Mouse (Mus musculus): ENCODE measurements around the gene Aes. TPM values are rescaled to one million over a fixed set of nuclear protein-coding genes. Genes with fewer than 3 reads are reported as not detected.

Aes gene
- polyA plus RNA-seq, 1 experiment from 2014 or later = 636 TPM

GRCm38 (mm10) chr10:81557491-81557890 is 1.8 kb upstream of the Aes start:
- ATAC-seq (ENCODE audit: insufficient number of reproducible peaks, low FRiP score) = no peak
- Histone ChIP-seq H3K36me3 (peaks cover 14% of the 10 kb centered on the region), H3K9ac (no peak overlapping the region), H3K4me2 (no peak overlapping the region), H3K27ac (ENCODE audit: poor library complexity, severe bottlenecking) (no peak overlapping the region), H3K4me3 (no peak overlapping the region), H3K9me3 (replicated peaks) (peaks cover 7% of the 10 kb centered on the region), H3K27me3 (replicated peaks) (no peaks in the 10 kb centered on the region), H3K4me1 (replicated peaks) (peaks cover 18% of the 10 kb centered on the region)
- 17% methylated on average over 1 of the region's 1 CpGs for WGBS

- H3K27ac ChIP-seq (ENCODE audit: poor library complexity, severe bottlenecking) = peak overlapping the region; percentile 97
- peak overlapping the region; percentile 100 for H3K9ac ChIP-seq
- peak overlapping the region; percentile 88 for H3K4me2 ChIP-seq
- H3K4me3 ChIP-seq = peak overlapping the region; percentile 97
- ATAC-seq (ENCODE audit: insufficient number of reproducible peaks, low FRiP score) = peak; percentile 27; the same call in 1 of the 2 replicates
- peaks cover 42% of the 10 kb centered on the region for H3K4me1 ChIP-seq (replicated peaks)
- under 1% methylated on average over 36 of the region's 36 CpGs for whole genome bisulfite sequencing
- H3K36me3 ChIP-seq = peaks cover 33% of the 10 kb centered on the region
- H3K9me3 ChIP-seq (replicated peaks) = 0 out of 2 replicates have a peak, but pooled peaks cover 3% of the 10 kb centered on the region
- no peaks in the 10 kb centered on the region for H3K27me3 ChIP-seq (replicated peaks)
Measured at GRCm38 (mm10) chr10:81559627-81560539, 595 bp downstream of the Aes start.

GRCm38 (mm10) chr10:81560719-81561459 is 1.6 kb downstream of the Aes start:
- H3K4me3 ChIP-seq = peak overlapping the region; percentile 97
- peak; percentile 10; the same call in 1 of the 2 replicates for ATAC-seq (ENCODE audit: insufficient number of reproducible peaks, low FRiP score)
- peak overlapping the region; percentile 97 for H3K27ac ChIP-seq (ENCODE audit: poor library complexity, severe bottlenecking)
- no peaks in the 10 kb centered on the region for H3K27me3 ChIP-seq (replicated peaks)
- peaks cover 47% of the 10 kb centered on the region for H3K4me1 ChIP-seq (replicated peaks)
- H3K9ac ChIP-seq = peak overlapping the region; percentile 100
- WGBS = 11% methylated on average over 16 of the region's 16 CpGs
- H3K9me3 ChIP-seq (replicated peaks) = 0 out of 2 replicates have a peak, but pooled peaks cover 3% of the 10 kb centered on the region
- H3K36me3 ChIP-seq = peaks cover 43% of the 10 kb centered on the region
- peak overlapping the region; percentile 88 for H3K4me2 ChIP-seq

GRCm38 (mm10) chr10:81562411-81562810 is 3.1 kb downstream of the Aes start:
- Histone ChIP-seq H3K9me3 (replicated peaks) (no peaks in the 10 kb centered on the region), H3K4me3 (0 out of 2 replicates have a peak overlapping the region, but pooled peaks have one; percentile 0), H3K27me3 (replicated peaks) (no peaks in the 10 kb centered on the region), H3K4me1 (replicated peaks) (peaks cover 50% of the 10 kb centered on the region), H3K4me2 (peak overlapping the region; percentile 10), H3K36me3 (peaks cover 55% of the 10 kb centered on the region), H3K27ac (ENCODE audit: poor library complexity, severe bottlenecking) (no peak overlapping the region), H3K9ac (peak overlapping the region; percentile 48)
- no peak for ATAC-seq (ENCODE audit: insufficient number of reproducible peaks, low FRiP score)
- WGBS = 78% methylated on average over 6 of the region's 6 CpGs

GRCm38 (mm10) chr10:81563481-81563880 is 4.2 kb downstream of the Aes start:
- Histone ChIP-seq H3K36me3 (peaks cover 55% of the 10 kb centered on the region), H3K27ac (ENCODE audit: poor library complexity, severe bottlenecking) (peak overlapping the region; percentile 69; the same call in 1 of the 2 replicates), H3K27me3 (replicated peaks) (no peaks in the 10 kb centered on the region), H3K9me3 (replicated peaks) (no peaks in the 10 kb centered on the region), H3K4me3 (0 out of 2 replicates have a peak overlapping the region, but pooled peaks have one; percentile 30), H3K4me1 (replicated peaks) (peaks cover 59% of the 10 kb centered on the region), H3K4me2 (peak overlapping the region; percentile 62), H3K9ac (peak overlapping the region; percentile 65)
- ATAC-seq (ENCODE audit: insufficient number of reproducible peaks, low FRiP score) = no peak
- WGBS = 35% methylated on average over 6 of the region's 6 CpGs

GRCm38 (mm10) chr10:81564216-81564615 is 4.9 kb downstream of the Aes start:
- Histone ChIP-seq H3K36me3 (peaks cover 55% of the 10 kb centered on the region), H3K4me3 (peak overlapping the region; percentile 30)
- ATAC-seq (ENCODE audit: insufficient number of reproducible peaks, low FRiP score) = no peak

GRCm38 (mm10) chr10:81564734-81565133 is 5.4 kb downstream of the Aes start:
- Histone ChIP-seq H3K4me1 (replicated peaks) (peaks cover 70% of the 10 kb centered on the region), H3K4me2 (no peak overlapping the region; the same call in 1 of the 2 replicates), H3K36me3 (peaks cover 55% of the 10 kb centered on the region), H3K4me3 (no peak overlapping the region), H3K9ac (no peak overlapping the region), H3K27ac (ENCODE audit: poor library complexity, severe bottlenecking) (no peak overlapping the region), H3K27me3 (replicated peaks) (no peaks in the 10 kb centered on the region), H3K9me3 (replicated peaks) (no peaks in the 10 kb centered on the region)
- WGBS = 26% methylated on average over 10 of the region's 10 CpGs
- ATAC-seq (ENCODE audit: insufficient number of reproducible peaks, low FRiP score) = no peak

More at GRCm38 (mm10) chr10:81564216-81564615, 4.9 kb downstream of the Aes start:
- 2% methylated on average over 10 of the region's 10 CpGs for WGBS
- Histone ChIP-seq H3K27me3 (replicated peaks) (no peaks in the 10 kb centered on the region), H3K27ac (ENCODE audit: poor library complexity, severe bottlenecking) (peak overlapping the region; percentile 69; the same call in 1 of the 2 replicates), H3K4me2 (peak overlapping the region; percentile 62), H3K4me1 (replicated peaks) (peaks cover 65% of the 10 kb centered on the region), H3K9ac (peak overlapping the region; percentile 65), H3K9me3 (replicated peaks) (no peaks in the 10 kb centered on the region)

- no peak overlapping the region for H3K4me3 ChIP-seq
- 44% methylated on average over 20 of the region's 20 CpGs for WGBS
- H3K4me2 ChIP-seq = no peak overlapping the region
- H3K27ac ChIP-seq (ENCODE audit: poor library complexity, severe bottlenecking) = no peak overlapping the region
- peaks cover 78% of the 10 kb centered on the region for H3K4me1 ChIP-seq (replicated peaks)
- no peaks in the 10 kb centered on the region for H3K27me3 ChIP-seq (replicated peaks)
- ATAC-seq (ENCODE audit: insufficient number of reproducible peaks, low FRiP score) = no peak
- H3K36me3 ChIP-seq = peaks cover 55% of the 10 kb centered on the region
- no peak overlapping the region for H3K9ac ChIP-seq
- no peaks in the 10 kb centered on the region for H3K9me3 ChIP-seq (replicated peaks)
Measured at GRCm38 (mm10) chr10:81565257-81566228, 6.3 kb downstream of the Aes start.

GRCm38 (mm10) chr10:81568381-81569191 is 9.3 kb downstream of the Aes start:
- H3K27ac ChIP-seq (ENCODE audit: poor library complexity, severe bottlenecking) = peak overlapping the region; percentile 92
- H3K27me3 ChIP-seq (replicated peaks) = 0 out of 2 replicates have a peak, but pooled peaks cover 6% of the 10 kb centered on the region
- H3K9ac ChIP-seq = peak overlapping the region; percentile 61
- H3K4me1 ChIP-seq (replicated peaks) = peaks cover 68% of the 10 kb centered on the region
- H3K4me3 ChIP-seq = peak overlapping the region; percentile 1; the same call in 1 of the 2 replicates
- peak overlapping the region; percentile 51 for H3K4me2 ChIP-seq
- H3K36me3 ChIP-seq = peaks cover 33% of the 10 kb centered on the region
- WGBS = 12% methylated on average over 16 of the region's 16 CpGs
- H3K9me3 ChIP-seq (replicated peaks) = no peaks in the 10 kb centered on the region
- peak; percentile 20; the same call in 1 of the 2 replicates for ATAC-seq (ENCODE audit: insufficient number of reproducible peaks, low FRiP score)

All from heart, embryonic 12.5 days (tissue).